Mouse (Mus musculus): ENCODE measurements at regions not wholly inside any gene's neighbourhood (a gene's known extent, or its start where the extent isn't known, plus 50 kb on each side); places are given as distances from the start of the nearest gene placed in this dataset.
"Not testable (repeated sequence)": the region's sequence is repeated elsewhere in the genome, so short reads cannot be mapped to it uniquely, and the experiment has no call there.

GRCm38 (mm10) chr8:8969112-8969950 lies 279.0 kb upstream of the Arglu1 start:
- no peak overlapping the region for H3K4me2 ChIP-seq (replicated peaks)
- H3K9me3 ChIP-seq, result no peaks in the 10 kb centered on the region
- no peak overlapping the region for H3K27ac ChIP-seq (replicated peaks)
- no peaks in the 10 kb centered on the region for H3K36me3 ChIP-seq
- no peak overlapping the region for H3K4me3 ChIP-seq
- no peak for ATAC-seq (ENCODE audit: low FRiP score, low read depth)
- WGBS, result 89% methylated on average over 21 of the region's 21 CpGs
- H3K4me1 ChIP-seq, result peaks cover 7% of the 10 kb centered on the region; the same call in 1 of the 2 replicates
- H3K27me3 ChIP-seq, result peaks cover 9% of the 10 kb centered on the region
- H3K9ac ChIP-seq (replicated peaks), result no peak overlapping the region

- no peak overlapping the region for H3K4me2 ChIP-seq (replicated peaks)
- H3K4me1 ChIP-seq, result peaks cover 7% of the 10 kb centered on the region; the same call in 1 of the 2 replicates
- no peaks in the 10 kb centered on the region for H3K9me3 ChIP-seq
- no peak overlapping the region for H3K9ac ChIP-seq (replicated peaks)
- H3K27ac ChIP-seq (replicated peaks), result no peak overlapping the region
- no peaks in the 10 kb centered on the region for H3K36me3 ChIP-seq
- peaks cover 9% of the 10 kb centered on the region for H3K27me3 ChIP-seq
- WGBS, result 50% methylated on average over 1 of the region's 1 CpGs
- no peak for ATAC-seq (ENCODE audit: low FRiP score, low read depth)
- no peak overlapping the region for H3K4me3 ChIP-seq
Measured at GRCm38 (mm10) chr8:8966658-8967048, 276.3 kb upstream of the Arglu1 start.

GRCm38 (mm10) chr8:8965983-8966657 lies 275.8 kb upstream of the Arglu1 start:
- no peak overlapping the region for H3K4me2 ChIP-seq (replicated peaks)
- 0 out of 2 replicates have a peak, but pooled peaks have one; percentile 49 for ATAC-seq (ENCODE audit: low FRiP score, low read depth)
- H3K4me1 ChIP-seq, result peaks cover 7% of the 10 kb centered on the region; the same call in 1 of the 2 replicates
- no peaks in the 10 kb centered on the region for H3K36me3 ChIP-seq
- peaks cover 9% of the 10 kb centered on the region for H3K27me3 ChIP-seq
- H3K9ac ChIP-seq (replicated peaks), result no peak overlapping the region
- 5% methylated on average over 10 of the region's 10 CpGs for WGBS
- H3K4me3 ChIP-seq, result no peak overlapping the region
- no peaks in the 10 kb centered on the region for H3K9me3 ChIP-seq
- H3K27ac ChIP-seq (replicated peaks), result no peak overlapping the region

- Histone ChIP-seq H3K36me3 (no peaks in the 10 kb centered on the region), H3K4me1 (no peaks in the 10 kb centered on the region), H3K9me3 (no peaks in the 10 kb centered on the region), H3K4me2 (replicated peaks) (no peak overlapping the region), H3K27ac (replicated peaks) (no peak overlapping the region), H3K27me3 (no peaks in the 10 kb centered on the region), H3K4me3 (no peak overlapping the region), H3K9ac (replicated peaks) (no peak overlapping the region)
- ATAC-seq (ENCODE audit: low FRiP score, low read depth), result no peak
- 86% methylated on average over 3 of the region's 3 CpGs for WGBS
Measured at GRCm38 (mm10) chr8:8960221-8960620, 269.9 kb upstream of the Arglu1 start.

GRCm38 (mm10) chr8:8959787-8960093 lies 269.4 kb upstream of the Arglu1 start:
- Histone ChIP-seq H3K27ac (replicated peaks) (no peak overlapping the region), H3K9ac (replicated peaks) (no peak overlapping the region), H3K27me3 (no peaks in the 10 kb centered on the region), H3K36me3 (no peaks in the 10 kb centered on the region), H3K4me2 (replicated peaks) (no peak overlapping the region), H3K4me1 (no peaks in the 10 kb centered on the region), H3K9me3 (no peaks in the 10 kb centered on the region), H3K4me3 (no peak overlapping the region)
- ATAC-seq (ENCODE audit: low FRiP score, low read depth), result no peak
- 55% methylated on average over 1 of the region's 1 CpGs for WGBS

GRCm38 (mm10) chr8:8959021-8959786 lies 268.9 kb upstream of the Arglu1 start:
- no peak for ATAC-seq (ENCODE audit: low FRiP score, low read depth)
- Histone ChIP-seq H3K36me3 (no peaks in the 10 kb centered on the region), H3K27me3 (no peaks in the 10 kb centered on the region), H3K9ac (replicated peaks) (no peak overlapping the region), H3K9me3 (0 out of 2 replicates have a peak, but pooled peaks cover 2% of the 10 kb centered on the region), H3K4me3 (no peak overlapping the region), H3K4me1 (no peaks in the 10 kb centered on the region), H3K27ac (replicated peaks) (no peak overlapping the region), H3K4me2 (replicated peaks) (no peak overlapping the region)
- WGBS, result 80% methylated on average over 8 of the region's 8 CpGs

GRCm38 (mm10) chr8:8958140-8958539 lies 267.8 kb upstream of the Arglu1 start:
- not testable (repeated sequence) for ATAC-seq (ENCODE audit: low FRiP score, low read depth); H3K4me1 ChIP-seq; H3K9me3 ChIP-seq; H3K36me3 ChIP-seq; H3K27ac ChIP-seq (replicated peaks); H3K27me3 ChIP-seq; H3K9ac ChIP-seq (replicated peaks); H3K4me2 ChIP-seq (replicated peaks); H3K4me3 ChIP-seq
- WGBS, result 82% methylated on average over 8 of the region's 8 CpGs

- Histone ChIP-seq H3K9me3 (0 out of 2 replicates have a peak, but pooled peaks cover 3% of the 10 kb centered on the region), H3K4me1 (peaks cover 8% of the 10 kb centered on the region; the same call in 1 of the 2 replicates), H3K4me2 (replicated peaks) (no peak overlapping the region), H3K4me3 (no peak overlapping the region), H3K9ac (replicated peaks) (no peak overlapping the region), H3K36me3 (no peaks in the 10 kb centered on the region), H3K27ac (replicated peaks) (no peak overlapping the region), H3K27me3 (no peaks in the 10 kb centered on the region)
- 8% methylated on average over 4 of the region's 4 CpGs for WGBS
- ATAC-seq (ENCODE audit: low FRiP score, low read depth), result no peak
Measured at GRCm38 (mm10) chr8:8952212-8952611, 261.9 kb upstream of the Arglu1 start.

GRCm38 (mm10) chr8:8951186-8951585 lies 260.9 kb upstream of the Arglu1 start:
- Histone ChIP-seq H3K36me3 (no peaks in the 10 kb centered on the region), H3K9ac (replicated peaks) (no peak overlapping the region), H3K9me3 (0 out of 2 replicates have a peak, but pooled peaks cover 3% of the 10 kb centered on the region), H3K4me2 (replicated peaks) (no peak overlapping the region), H3K27ac (replicated peaks) (no peak overlapping the region), H3K4me1 (peaks cover 8% of the 10 kb centered on the region; the same call in 1 of the 2 replicates), H3K4me3 (no peak overlapping the region), H3K27me3 (no peaks in the 10 kb centered on the region)
- ATAC-seq (ENCODE audit: low FRiP score, low read depth), result no peak
- WGBS, result 58% methylated on average over 9 of the region's 9 CpGs

- Histone ChIP-seq H3K9me3 (no peaks in the 10 kb centered on the region), H3K4me1 (peaks cover 8% of the 10 kb centered on the region; the same call in 1 of the 2 replicates), H3K27ac (replicated peaks) (no peak overlapping the region), H3K27me3 (no peaks in the 10 kb centered on the region), H3K9ac (replicated peaks) (no peak overlapping the region), H3K4me2 (replicated peaks) (no peak overlapping the region), H3K36me3 (no peaks in the 10 kb centered on the region), H3K4me3 (no peak overlapping the region)
- WGBS, result 40% methylated on average over 7 of the region's 7 CpGs
- no peak for ATAC-seq (ENCODE audit: low FRiP score, low read depth)
Measured at GRCm38 (mm10) chr8:8947516-8948161, 257.3 kb upstream of the Arglu1 start.

- Histone ChIP-seq H3K9me3 (no peaks in the 10 kb centered on the region), H3K4me2 (replicated peaks) (no peak overlapping the region), H3K27me3 (peaks cover 7% of the 10 kb centered on the region; the same call in 1 of the 2 replicates), H3K27ac (replicated peaks) (no peak overlapping the region), H3K4me3 (no peak overlapping the region), H3K36me3 (no peaks in the 10 kb centered on the region), H3K9ac (replicated peaks) (no peak overlapping the region), H3K4me1 (no peaks in the 10 kb centered on the region)
- WGBS, result 41% methylated on average over 6 of the region's 6 CpGs
- no peak for ATAC-seq (ENCODE audit: low FRiP score, low read depth)
Measured at GRCm38 (mm10) chr8:8942991-8943390, 252.7 kb upstream of the Arglu1 start.
